Mouse (Mus musculus) thymus, postnatal 25 days (tissue): ENCODE data around the gene Zfp646.
A peak's percentile ranks its signal among the peaks of the same experiment; 100 is the strongest.
"Not testable (repeated sequence)": the region's sequence is repeated elsewhere in the genome, so short reads cannot be mapped to it uniquely, and the experiment has no call there.

ENCODE experiments used
- DNase-seq: peaks from one replicate; pipeline ENCODE4 v3.0.0; 2022

Zfp646 gene

GRCm38 (mm10) chr7:127876041-127876466 lies at the start of gene Zfp646:
Gene Zfp646, plus strand, starts transcription at chr7:127876221.
- DNase-seq, result peak; percentile 76

- DNase-seq, result no peak
Measured at GRCm38 (mm10) chr7:127835550-127835949, 40.5 kb upstream of the Zfp646 start.

- DNase-seq, result no peak
Measured at GRCm38 (mm10) chr7:127837473-127837872, 38.5 kb upstream of the Zfp646 start.

- DNase-seq, result not testable (repeated sequence)
Measured at GRCm38 (mm10) chr7:127837878-127838277, 38.1 kb upstream of the Zfp646 start.

- DNase-seq, result not testable (repeated sequence)
Measured at GRCm38 (mm10) chr7:127840031-127840430, 36.0 kb upstream of the Zfp646 start.

GRCm38 (mm10) chr7:127840886-127841285 lies 35.1 kb upstream of the Zfp646 start:
- DNase-seq, result peak; percentile 77

GRCm38 (mm10) chr7:127841340-127842000 lies 34.6 kb upstream of the Zfp646 start:
- peak; percentile 93 for DNase-seq

GRCm38 (mm10) chr7:127842001-127842718 lies 33.9 kb upstream of the Zfp646 start:
- peak; percentile 78 for DNase-seq

- no peak for DNase-seq
Measured at GRCm38 (mm10) chr7:127849973-127850875, 25.8 kb upstream of the Zfp646 start.

- DNase-seq, result no peak
Measured at GRCm38 (mm10) chr7:127850906-127851305, 25.1 kb upstream of the Zfp646 start.

GRCm38 (mm10) chr7:127858258-127858657 lies 17.8 kb upstream of the Zfp646 start:
- no peak for DNase-seq

GRCm38 (mm10) chr7:127866434-127866833 lies 9.6 kb upstream of the Zfp646 start:
- DNase-seq, result no peak

- DNase-seq, result no peak
Measured at GRCm38 (mm10) chr7:127867641-127868040, 8.4 kb upstream of the Zfp646 start.

GRCm38 (mm10) chr7:127869149-127869810 lies 6.7 kb upstream of the Zfp646 start:
- DNase-seq, result no peak

- peak; percentile 28 for DNase-seq
Measured at GRCm38 (mm10) chr7:127870136-127870821, 5.7 kb upstream of the Zfp646 start.

GRCm38 (mm10) chr7:127874812-127875626 lies 1.0 kb upstream of the Zfp646 start:
- no peak for DNase-seq

GRCm38 (mm10) chr7:127875627-127876001 lies 407 bp upstream of the Zfp646 start:
- DNase-seq, result peak; percentile 90

GRCm38 (mm10) chr7:127876467-127877348 lies 687 bp downstream of the Zfp646 start, which contains the start of gene Zfp668:
Gene Zfp668, minus strand, starts transcription at chr7:127876828.
- peak; percentile 88 for DNase-seq

GRCm38 (mm10) chr7:127879301-127879700 lies 3.3 kb downstream of the Zfp646 start:
- DNase-seq, result no peak

GRCm38 (mm10) chr7:127880431-127880830 lies 4.4 kb downstream of the Zfp646 start:
- no peak for DNase-seq
